Mouse (Mus musculus) left cerebral cortex, postnatal 36 days (tissue): ENCODE data around the gene Hsd17b2. TPM values are rescaled to one million over a fixed set of nuclear protein-coding genes. Genes with fewer than 3 reads are reported as not detected.
A peak's percentile ranks its signal among the peaks of the same experiment; 100 is the strongest.

Experiments used
- DNase-seq, 2 experiments: peaks; one replicate each; pipeline ENCODE4 v3.0.0; 2021 to 2022; ENCODE audit warnings: low spot score in 2 of 2, mixed read lengths in 1 of 2
- intact Hi-C: fragments of 180-260 bp; cut with DNase I; formaldehyde crosslinking; loops from one replicate; pipeline ENCODE4 v1.15.1; 2025
- total RNA-seq, 2 experiments: library from RNA; stranded (reverse); gene quantifications; 2 replicates each; pipeline ENCODE4 v1.2.3; 2021

The Hsd17b2 gene
- under 1 TPM in 1 of 2 experiments, not detected in 1; 0.41 TPM for total RNA-seq

GRCm38 (mm10) chr8:117701859-117702258 is at the start of gene Hsd17b2:
Gene Hsd17b2 (plus strand): TSS chr8:117701904.
- no peak for DNase-seq
- intact Hi-C loops: no loop called here

- no peak for DNase-seq
- intact Hi-C loops: no loop called here
Measured at GRCm38 (mm10) chr8:117652318-117652717, 49.4 kb upstream of the Hsd17b2 start.

GRCm38 (mm10) chr8:117658990-117659389 is 42.7 kb upstream of the Hsd17b2 start:
- no peak for DNase-seq
- intact Hi-C loops: no loop called here

- intact Hi-C loops: no loop called here
- DNase-seq: peak; percentile 5 to 15
Measured at GRCm38 (mm10) chr8:117660358-117661031, 41.2 kb upstream of the Hsd17b2 start.

GRCm38 (mm10) chr8:117667349-117668124 is 34.2 kb upstream of the Hsd17b2 start:
- intact Hi-C loops: no loop called here
- no peak for DNase-seq

GRCm38 (mm10) chr8:117670461-117670860 is 31.2 kb upstream of the Hsd17b2 start:
- DNase-seq: no peak
- intact Hi-C loops: no loop called here

- intact Hi-C loops: no loop called here
Measured at GRCm38 (mm10) chr8:117672558-117672957, 29.1 kb upstream of the Hsd17b2 start.

GRCm38 (mm10) chr8:117673430-117673830 is 28.3 kb upstream of the Hsd17b2 start, which contains the start of gene Sdr42e1:
Gene Sdr42e1 (minus strand): TSS chr8:117673689.
- intact Hi-C loops: no loop called here
- peak; percentile 39 to 46 for DNase-seq

More at GRCm38 (mm10) chr8:117672558-117672957, 29.1 kb upstream of the Hsd17b2 start:
- DNase-seq: no peak

- no peak for DNase-seq
Measured at GRCm38 (mm10) chr8:117675171-117675570, 26.5 kb upstream of the Hsd17b2 start.

GRCm38 (mm10) chr8:117676460-117676859 is 25.2 kb upstream of the Hsd17b2 start:
- intact Hi-C loops: no loop called here
- DNase-seq: no peak

More at GRCm38 (mm10) chr8:117675171-117675570, 26.5 kb upstream of the Hsd17b2 start:
- intact Hi-C loops: no loop called here

- DNase-seq: no peak
- intact Hi-C loops: no loop called here
Measured at GRCm38 (mm10) chr8:117677011-117677410, 24.7 kb upstream of the Hsd17b2 start.

GRCm38 (mm10) chr8:117678650-117679049 is 23.1 kb upstream of the Hsd17b2 start:
- no peak for DNase-seq
- intact Hi-C loops: no loop called here

- DNase-seq: no peak
- intact Hi-C loops: no loop called here
Measured at GRCm38 (mm10) chr8:117683925-117684472, 17.7 kb upstream of the Hsd17b2 start.

GRCm38 (mm10) chr8:117684504-117684903 is 17.2 kb upstream of the Hsd17b2 start:
- no peak for DNase-seq
- intact Hi-C loops: no loop called here

- no peak for DNase-seq
- intact Hi-C loops: no loop called here
Measured at GRCm38 (mm10) chr8:117687890-117688289, 13.8 kb upstream of the Hsd17b2 start.

GRCm38 (mm10) chr8:117692131-117692530 is 9.6 kb upstream of the Hsd17b2 start:
- intact Hi-C loops: no loop called here
- DNase-seq: no peak

- intact Hi-C loops: no loop called here
- no peak for DNase-seq
Measured at GRCm38 (mm10) chr8:117695636-117696035, 6.1 kb upstream of the Hsd17b2 start.

- DNase-seq: peak in 1 of 2 experiments; percentile 14
- intact Hi-C loops: no loop called here
Measured at GRCm38 (mm10) chr8:117697248-117697647, 4.5 kb upstream of the Hsd17b2 start.

GRCm38 (mm10) chr8:117700699-117701098 is 1.0 kb upstream of the Hsd17b2 start:
- intact Hi-C loops: no loop called here
- no peak for DNase-seq

- intact Hi-C loops: no loop called here
- no peak for DNase-seq
Measured at GRCm38 (mm10) chr8:117701246-117701645, 458 bp upstream of the Hsd17b2 start.

- DNase-seq: no peak
- intact Hi-C loops: no loop called here
Measured at GRCm38 (mm10) chr8:117702701-117703100, 997 bp downstream of the Hsd17b2 start.
